Mouse (Mus musculus): ENCODE measurements around the gene Paxip1. TPM values are rescaled to one million over a fixed set of nuclear protein-coding genes. Genes with fewer than 3 reads are reported as not detected.

Gene Paxip1
- polyA plus RNA-seq, 1 experiment, result 40.2 TPM

DNA sequence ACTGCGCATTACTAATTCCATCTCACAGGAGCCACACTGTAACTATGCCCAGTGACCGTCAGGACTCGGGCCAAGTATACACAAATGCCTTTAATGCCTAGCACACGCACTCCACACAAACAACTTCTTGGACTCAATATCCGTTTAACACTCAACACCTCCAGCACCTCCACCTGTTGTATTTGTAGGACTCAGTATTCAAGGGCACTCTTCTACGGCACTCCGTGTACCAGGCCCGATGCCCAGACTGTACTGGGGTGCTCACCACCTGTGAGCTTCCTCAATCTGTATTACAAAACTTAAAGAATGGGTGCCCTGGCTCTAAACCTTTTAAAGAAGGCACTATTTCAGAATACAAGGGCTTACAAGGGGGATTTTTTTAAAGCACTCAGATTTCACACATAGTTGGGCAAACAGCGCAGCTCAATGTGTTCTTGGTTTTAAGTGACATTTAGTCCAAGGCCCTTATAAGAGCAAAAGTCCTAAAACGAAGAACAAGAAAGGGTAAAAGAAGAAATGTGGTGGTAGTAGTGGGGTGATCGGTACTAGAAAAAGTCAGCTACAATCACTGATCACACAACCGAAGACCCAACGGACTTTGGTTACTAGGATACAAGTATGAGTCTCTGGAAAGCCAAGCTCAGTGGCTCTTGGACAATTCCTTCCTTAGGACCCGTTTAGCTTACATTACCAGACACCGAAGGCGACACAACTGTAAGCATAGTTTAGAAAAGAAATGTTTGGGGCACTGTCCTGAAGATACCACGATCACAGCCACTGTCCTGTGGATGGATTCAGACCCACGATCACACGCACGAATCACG, 1.2 kb downstream of the Paxip1 start:
- TF ChIP-seq POLR2A (IDR thresholded peaks at IDR 0.05; ENCODE audit: borderline replicate concordance, extremely low read depth, insufficient read depth, insufficient read length, poor library complexity, severe bottlenecking) (no peak), CTCF (IDR thresholded peaks at IDR 0.05; ENCODE audit: borderline replicate concordance, extremely low read depth, insufficient read depth, insufficient read length) (no peak)
- no peak for DNase-seq (ENCODE audit: low read depth)

- TF ChIP-seq CTCF (IDR thresholded peaks at IDR 0.05; ENCODE audit: borderline replicate concordance, extremely low read depth, insufficient read depth, insufficient read length) (no peak), POLR2A (IDR thresholded peaks at IDR 0.05; ENCODE audit: borderline replicate concordance, extremely low read depth, insufficient read depth, insufficient read length, poor library complexity, severe bottlenecking) (no peak)
- no peak for DNase-seq (ENCODE audit: low read depth)
These were observed 1.9 kb downstream of the Paxip1 start for GRCm38 (mm10) chr5:27789586-27789985.

DNA sequence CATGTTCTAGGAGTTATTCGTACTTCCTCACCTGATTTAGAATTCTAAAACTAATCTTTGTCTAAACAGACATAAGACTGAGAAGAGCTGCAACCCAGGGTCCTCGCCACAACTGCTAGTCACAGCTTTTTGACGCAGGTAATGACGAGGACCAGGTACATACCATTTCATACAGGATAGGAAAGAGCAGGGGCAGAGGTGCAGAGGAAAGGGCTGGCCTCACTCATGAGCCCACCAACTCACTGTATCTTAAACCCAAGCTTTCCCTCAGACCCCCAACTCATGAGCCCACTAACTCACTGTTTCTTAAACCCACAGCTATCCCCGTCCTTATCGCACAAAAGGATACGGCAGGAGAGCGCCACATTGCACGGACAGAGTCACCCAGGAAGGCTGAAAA, 8.1 kb downstream of the Paxip1 start:
- no peak for TF ChIP-seq POLR2A (IDR thresholded peaks at IDR 0.05; ENCODE audit: borderline replicate concordance, extremely low read depth, insufficient read depth, insufficient read length, poor library complexity, severe bottlenecking)
- no peak for TF ChIP-seq CTCF (IDR thresholded peaks at IDR 0.05; ENCODE audit: borderline replicate concordance, extremely low read depth, insufficient read depth, insufficient read length)

DNA sequence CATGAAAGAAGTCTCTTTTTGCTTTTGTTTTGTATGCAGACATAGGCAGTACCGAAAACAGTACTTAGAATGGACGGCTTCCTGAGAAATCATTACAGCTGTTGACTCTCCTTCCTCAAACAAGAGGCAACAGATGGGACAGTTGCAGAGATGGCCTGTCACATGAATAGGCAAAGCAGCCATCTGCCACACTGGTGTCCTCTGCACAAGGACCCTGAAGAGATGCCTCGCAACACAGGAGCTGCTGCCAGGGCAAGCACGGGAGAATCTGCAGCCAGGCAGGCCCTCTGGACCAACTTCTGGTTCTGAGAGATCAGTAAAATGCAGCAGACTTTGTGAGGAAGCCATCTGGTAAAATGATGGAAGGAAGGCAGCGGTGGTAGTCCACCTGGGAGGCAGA, 23.5 kb downstream of the Paxip1 start:
- TF ChIP-seq POLR2A (IDR thresholded peaks at IDR 0.05; ENCODE audit: borderline replicate concordance, extremely low read depth, insufficient read depth, insufficient read length, poor library complexity, severe bottlenecking) (no peak), CTCF (IDR thresholded peaks at IDR 0.05; ENCODE audit: borderline replicate concordance, extremely low read depth, insufficient read depth, insufficient read length) (no peak)
- peak; percentile 57 for DNase-seq (ENCODE audit: low read depth)

More for the DNA sequence above, 8.1 kb downstream of the Paxip1 start:
- DNase-seq (ENCODE audit: low read depth), result no peak

- TF ChIP-seq POLR2A (IDR thresholded peaks at IDR 0.05; ENCODE audit: borderline replicate concordance, extremely low read depth, insufficient read depth, insufficient read length, poor library complexity, severe bottlenecking) (no peak), CTCF (IDR thresholded peaks at IDR 0.05; ENCODE audit: borderline replicate concordance, extremely low read depth, insufficient read depth, insufficient read length) (no peak)
- DNase-seq (ENCODE audit: low read depth), result peak; percentile 42
These were observed 25.7 kb downstream of the Paxip1 start for GRCm38 (mm10) chr5:27765780-27766179.

- TF ChIP-seq POLR2A (IDR thresholded peaks at IDR 0.05; ENCODE audit: borderline replicate concordance, extremely low read depth, insufficient read depth, insufficient read length, poor library complexity, severe bottlenecking) (no peak), CTCF (IDR thresholded peaks at IDR 0.05; ENCODE audit: borderline replicate concordance, extremely low read depth, insufficient read depth, insufficient read length) (no peak)
- no peak for DNase-seq (ENCODE audit: low read depth)
These were observed 46.5 kb downstream of the Paxip1 start for GRCm38 (mm10) chr5:27744944-27745343.

GRCm38 (mm10) chr5:27739216-27739615, 52.3 kb downstream of the Paxip1 start:
- no peak for DNase-seq (ENCODE audit: low read depth)
- no peak for TF ChIP-seq POLR2A (IDR thresholded peaks at IDR 0.05; ENCODE audit: borderline replicate concordance, extremely low read depth, insufficient read depth, insufficient read length, poor library complexity, severe bottlenecking)
- no peak for TF ChIP-seq CTCF (IDR thresholded peaks at IDR 0.05; ENCODE audit: borderline replicate concordance, extremely low read depth, insufficient read depth, insufficient read length)

DNA sequence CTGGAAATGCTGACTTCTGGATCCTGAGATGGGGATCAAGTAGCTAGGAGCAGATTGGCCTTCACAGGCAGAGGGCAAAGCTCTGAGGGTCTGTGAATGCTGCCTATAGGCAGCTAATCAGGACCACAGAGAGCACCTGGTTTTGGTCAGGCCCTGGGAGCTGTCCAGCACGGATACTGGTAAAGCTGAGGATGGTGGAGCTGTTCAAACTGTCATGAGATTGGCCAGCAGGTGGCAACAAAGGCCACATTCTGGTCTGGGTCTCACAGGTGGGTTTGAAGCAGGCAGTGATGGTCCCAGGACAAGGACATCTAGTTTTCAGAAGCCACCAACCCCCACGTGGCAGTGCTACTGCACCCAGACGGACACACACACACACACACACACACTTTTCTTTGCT, 54.3 kb downstream of the Paxip1 start:
- DNase-seq (ENCODE audit: low read depth), result peak; percentile 57
- peak; percentile 65 for TF ChIP-seq CTCF (IDR thresholded peaks at IDR 0.05; ENCODE audit: borderline replicate concordance, extremely low read depth, insufficient read depth, insufficient read length)
- TF ChIP-seq POLR2A (IDR thresholded peaks at IDR 0.05; ENCODE audit: borderline replicate concordance, extremely low read depth, insufficient read depth, insufficient read length, poor library complexity, severe bottlenecking), result no peak

DNA sequence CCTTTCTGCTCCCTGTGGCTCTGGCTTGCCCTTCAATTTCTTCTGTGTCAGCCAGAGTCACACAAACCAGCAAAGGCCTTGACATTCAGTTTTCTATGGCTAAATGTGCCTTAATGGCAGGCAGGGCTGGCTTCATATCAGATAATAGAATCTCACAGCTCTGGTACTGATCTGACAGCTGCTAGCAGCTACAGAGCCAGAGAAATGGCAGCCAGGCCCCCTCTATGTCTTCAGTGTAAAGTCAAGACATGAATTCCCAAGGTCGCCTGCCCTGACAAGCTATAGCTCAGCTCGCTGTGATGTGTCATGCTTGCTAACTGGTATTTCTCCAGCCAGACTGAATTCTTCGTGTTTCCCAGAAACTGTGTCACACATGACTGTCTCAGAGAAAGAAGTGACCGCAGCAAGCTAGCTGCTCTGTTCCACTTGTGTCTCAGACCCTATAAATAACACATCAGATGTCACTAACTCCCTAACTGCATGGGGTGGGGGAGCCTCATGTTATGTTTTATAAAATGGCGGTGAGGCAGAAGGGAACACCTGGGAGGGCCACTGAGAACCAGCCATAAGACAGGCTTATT, 59.1 kb downstream of the Paxip1 start:
- TF ChIP-seq CTCF (IDR thresholded peaks at IDR 0.05; ENCODE audit: borderline replicate concordance, extremely low read depth, insufficient read depth, insufficient read length), result no peak
- TF ChIP-seq POLR2A (IDR thresholded peaks at IDR 0.05; ENCODE audit: borderline replicate concordance, extremely low read depth, insufficient read depth, insufficient read length, poor library complexity, severe bottlenecking), result no peak
- DNase-seq (ENCODE audit: low read depth), result peak; percentile 41

GRCm38 (mm10) chr5:27731392-27731791, 60.1 kb downstream of the Paxip1 start:
- no peak for DNase-seq (ENCODE audit: low read depth)
- no peak for TF ChIP-seq CTCF (IDR thresholded peaks at IDR 0.05; ENCODE audit: borderline replicate concordance, extremely low read depth, insufficient read depth, insufficient read length)

GRCm38 (mm10) chr5:27730666-27731065, 60.8 kb downstream of the Paxip1 start:
- TF ChIP-seq POLR2A (IDR thresholded peaks at IDR 0.05; ENCODE audit: borderline replicate concordance, extremely low read depth, insufficient read depth, insufficient read length, poor library complexity, severe bottlenecking) (no peak), CTCF (IDR thresholded peaks at IDR 0.05; ENCODE audit: borderline replicate concordance, extremely low read depth, insufficient read depth, insufficient read length) (no peak)
- no peak for DNase-seq (ENCODE audit: low read depth)

DNA sequence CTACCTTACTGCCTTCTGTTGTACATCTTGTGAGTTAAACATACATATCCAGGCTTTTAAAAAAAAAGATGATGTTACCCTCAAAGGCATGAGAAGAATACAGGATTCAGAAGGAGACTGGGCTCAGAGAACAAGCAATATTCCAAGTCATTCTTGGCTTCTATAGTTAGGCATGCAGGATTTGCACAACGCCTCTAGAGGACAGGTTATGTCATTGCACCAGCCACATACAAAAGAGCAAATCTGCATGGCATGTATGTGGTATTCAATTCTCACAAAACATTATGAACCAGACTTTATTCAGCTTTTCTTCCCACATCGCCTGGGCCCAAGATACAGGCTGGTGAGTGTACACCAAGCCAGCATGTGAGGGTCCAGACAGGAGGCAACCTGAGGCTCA, 67.0 kb downstream of the Paxip1 start:
- TF ChIP-seq POLR2A (IDR thresholded peaks at IDR 0.05; ENCODE audit: borderline replicate concordance, extremely low read depth, insufficient read depth, insufficient read length, poor library complexity, severe bottlenecking) (no peak), CTCF (IDR thresholded peaks at IDR 0.05; ENCODE audit: borderline replicate concordance, extremely low read depth, insufficient read depth, insufficient read length) (peak; percentile 53; the same call in 1 of the 2 replicates)
- DNase-seq (ENCODE audit: low read depth), result no peak

All from brain, embryonic 14.5 days (tissue).